Mouse (Mus musculus) brain, embryonic 14.5 days (tissue): Measurements from ENCODE around the gene Gm5129. TPM values are rescaled to one million over a fixed set of nuclear protein-coding genes. Genes with fewer than 3 reads are reported as not detected.

Source experiments
- DNase-seq: peaks from one replicate; pipeline ENCODE4 v3.0.0-alpha.2; 2011; ENCODE audit warnings: low read depth
- CTCF ChIP-seq: fragments of 200-500 bp; IDR thresholded peaks from 2 replicates; pipeline ENCODE4 v1.5.1; 2012; ENCODE audit warnings: inconsistent platforms, mild to moderate bottlenecking, moderate library complexity, borderline replicate concordance; ENCODE audit not compliant: insufficient read depth, insufficient read length; ENCODE audit errors: extremely low read depth
- POLR2A ChIP-seq: fragments of 200-500 bp; IDR thresholded peaks from 2 replicates; pipeline ENCODE4 v1.6.1; 2012; ENCODE audit warnings: mild to moderate bottlenecking, inconsistent platforms, borderline replicate concordance; ENCODE audit not compliant: poor library complexity, insufficient read depth, insufficient read length, severe bottlenecking; ENCODE audit errors: extremely low read depth
- polyA plus RNA-seq: library from polyadenylated mRNA; depleted of rRNA; stranded (reverse); fragments of >200 nt; gene quantifications from 2 replicates; pipeline ENCODE4 v1.2.3, GENCODE M21; 2012; rRNA removed

Gene Gm5129
- polyA plus RNA-seq, 1 experiment: 0.93 TPM

DNA sequence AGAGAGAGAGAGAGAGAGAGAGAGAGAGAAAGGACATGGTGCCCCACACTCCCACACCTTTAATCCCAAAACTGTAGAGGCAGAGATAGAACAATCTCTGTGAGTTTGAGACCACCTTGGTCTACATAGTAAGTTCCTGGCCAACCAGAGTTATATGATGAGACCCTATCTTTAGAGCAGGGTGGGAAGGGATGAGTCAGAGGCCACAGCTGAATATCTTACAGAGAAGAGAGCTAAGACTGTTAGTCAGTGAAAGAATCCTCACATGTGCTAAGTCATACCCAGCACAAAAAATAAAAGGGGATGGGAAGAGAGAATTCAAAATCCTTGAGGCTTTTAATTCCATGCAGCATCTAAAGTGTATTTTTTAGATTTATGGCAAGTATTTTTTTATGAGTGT lies 24.1 kb downstream of the Gm5129 start:
- DNase-seq: no peak
- no peak for TF ChIP-seq POLR2A
- no peak for TF ChIP-seq CTCF

DNA sequence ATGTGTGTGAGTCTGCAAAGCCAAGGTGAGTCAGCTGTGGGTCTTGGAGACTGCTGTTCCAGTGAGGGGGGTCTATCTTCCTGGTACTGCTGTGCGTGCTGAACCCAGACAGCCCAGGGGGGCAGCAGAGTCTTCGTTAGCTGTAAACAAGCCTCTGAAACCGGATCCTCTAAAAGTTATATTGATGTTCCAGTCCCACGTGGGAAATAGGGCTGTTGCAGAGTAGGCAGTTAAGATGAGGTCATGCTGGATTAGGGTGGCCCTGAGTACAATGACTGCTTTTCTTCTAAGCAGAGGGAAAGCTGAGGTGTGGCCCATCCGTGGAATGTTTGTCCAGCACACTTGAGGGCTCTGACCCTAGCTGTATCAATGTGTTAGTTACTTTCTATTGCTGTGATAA lies 27.5 kb downstream of the Gm5129 start:
- no peak for DNase-seq
- TF ChIP-seq CTCF (no peak), POLR2A (no peak)

DNA sequence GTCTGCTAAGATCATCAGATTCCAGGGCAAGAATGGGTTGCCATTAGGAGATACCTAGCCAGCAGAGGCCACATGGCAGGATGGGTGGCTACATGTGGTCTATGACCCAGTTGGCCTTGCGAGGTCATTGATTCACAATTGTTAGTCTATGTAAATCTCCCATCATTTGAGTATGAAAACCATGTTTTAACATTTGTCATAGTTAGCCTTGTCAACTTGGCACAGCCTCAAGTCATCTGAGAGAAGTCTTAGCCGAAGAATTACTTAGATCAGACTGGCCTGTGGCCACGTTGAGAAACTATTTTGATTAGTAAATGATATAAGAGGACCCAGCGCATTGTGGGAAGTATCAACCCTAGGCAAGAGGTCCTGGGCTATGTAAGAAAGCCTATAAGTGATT lies 28.5 kb downstream of the Gm5129 start:
- TF ChIP-seq POLR2A: no peak
- TF ChIP-seq CTCF: no peak
- no peak for DNase-seq

DNA sequence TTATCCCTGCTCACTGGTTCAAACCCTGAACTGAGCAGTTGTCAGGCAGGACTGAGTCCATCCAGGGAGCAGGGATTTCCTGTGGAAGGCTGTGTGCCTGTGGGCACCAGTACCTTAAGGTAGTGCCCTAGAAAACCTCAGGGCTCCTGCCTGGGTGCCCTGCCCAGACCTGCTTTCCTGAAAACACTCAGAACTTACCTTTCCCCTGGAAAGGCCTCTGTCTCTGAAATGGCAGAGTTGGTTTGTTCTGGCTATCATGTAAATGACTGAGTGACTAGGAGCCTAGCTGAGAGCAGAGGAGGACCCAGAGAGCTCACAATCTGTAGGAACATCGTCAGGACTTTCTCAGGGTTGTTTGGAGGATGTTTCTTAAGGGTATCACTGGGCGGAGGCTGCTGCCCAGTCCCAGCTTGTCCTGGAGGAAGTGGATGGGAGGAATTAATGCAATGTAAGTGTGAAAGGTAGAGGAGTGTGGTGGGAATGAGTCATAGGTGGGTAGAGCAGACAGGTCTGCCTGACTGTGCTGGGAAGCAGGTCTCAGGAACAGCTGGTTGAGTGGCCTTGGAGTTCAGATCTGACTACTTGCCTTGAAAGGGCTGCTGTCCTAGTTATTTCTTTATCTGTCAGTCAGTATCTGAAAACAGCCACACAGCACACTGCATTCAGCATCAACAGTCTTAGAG lies 36.1 kb downstream of the Gm5129 start:
- no peak for DNase-seq
- TF ChIP-seq CTCF (no peak), POLR2A (no peak)

DNA sequence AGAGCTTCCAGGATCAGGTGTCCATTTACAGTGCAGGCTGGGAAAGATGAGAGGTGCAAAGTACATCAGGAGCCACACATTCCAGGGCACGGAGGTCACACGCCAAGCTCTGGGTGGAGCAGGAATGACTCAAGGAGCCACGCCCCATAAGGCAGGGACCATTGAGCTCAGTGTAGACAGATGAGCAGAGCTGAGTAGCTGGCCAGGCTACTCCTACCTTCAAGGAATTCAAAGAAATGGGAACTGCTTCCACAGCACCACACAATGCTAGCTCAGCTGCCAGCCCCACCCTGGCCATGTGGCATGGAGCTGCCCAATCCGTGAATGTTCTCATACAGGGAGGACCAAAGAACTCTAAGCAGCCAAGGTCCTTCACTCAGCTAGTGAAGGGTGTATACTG lies 37.2 kb downstream of the Gm5129 start:
- no peak for DNase-seq
- TF ChIP-seq POLR2A (no peak), CTCF (no peak)

DNA sequence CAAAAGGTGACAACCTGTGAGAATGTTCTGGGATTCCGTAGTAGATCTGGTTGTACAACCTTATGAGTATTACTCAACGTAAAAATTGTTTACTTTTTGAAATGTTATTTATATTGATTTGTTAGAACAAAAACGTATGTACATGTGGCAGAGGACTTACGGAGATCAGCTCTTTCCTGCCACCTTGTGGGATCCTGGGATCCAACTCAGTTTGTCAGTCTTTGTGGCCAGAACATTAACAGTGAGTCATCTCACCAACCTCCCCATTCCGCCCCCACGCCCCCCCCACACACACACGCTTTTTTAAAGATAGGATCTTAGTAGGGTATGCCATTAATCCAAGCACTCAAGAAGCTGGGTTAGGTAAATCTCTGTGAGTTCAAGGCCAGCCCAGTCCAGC lies 47.4 kb downstream of the Gm5129 start:
- TF ChIP-seq CTCF: no peak
- no peak for TF ChIP-seq POLR2A
- DNase-seq: peak; percentile 5

DNA sequence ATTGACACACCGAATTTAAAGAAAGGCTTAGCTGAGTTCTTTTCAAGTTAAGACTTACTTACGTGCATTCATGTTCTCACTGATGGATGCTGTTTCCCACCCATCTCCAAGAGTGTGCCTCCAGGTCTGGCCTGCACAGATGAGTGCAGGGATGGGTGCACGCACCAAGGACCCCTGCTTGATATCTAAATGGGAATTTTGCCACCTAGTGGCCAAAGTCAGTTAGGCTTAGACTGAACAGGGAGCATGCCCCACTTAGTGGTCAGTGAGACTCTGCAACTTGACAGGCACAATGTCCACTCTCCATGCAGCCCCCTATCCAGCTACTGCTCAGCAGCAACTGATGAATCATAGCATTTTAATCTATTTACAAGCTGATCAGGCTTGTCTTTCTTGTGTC lies 48.1 kb downstream of the Gm5129 start:
- peak; percentile 70; the same call in 1 of the 2 replicates for TF ChIP-seq CTCF
- TF ChIP-seq POLR2A: no peak
- peak; percentile 53 for DNase-seq

Other genes starting within 250 kb of the Gm5129 start
- gene Ube3c, start 166.7 kb downstream of the Gm5129 start, polyA plus RNA-seq: 38.1 and 43.4 TPM in 2 replicates
- 183 and 201 TPM in 2 replicates for gene Dnajb6, start 248 bp downstream of the Gm5129 start, polyA plus RNA-seq